Mouse (Mus musculus) megakaryocyte progenitor cell, adult 5-6 weeks (primary cell): Measurements from ENCODE around the gene Arhgef10l. TPM values are rescaled to one million over a fixed set of nuclear protein-coding genes. Genes with fewer than 3 reads are reported as not detected.

Source experiments
- ATAC-seq: replicated peaks from 2 replicates; pipeline ENCODE4 v1.8.0; 2016; ENCODE audit warnings: mild to moderate bottlenecking, moderate TSS enrichment, inconsistent platforms; ENCODE audit not compliant: poor library complexity
- total RNA-seq, 2 experiments: library from RNA; stranded (forward) in 1 of 2; stranded (reverse) in 1 of 2; fragments of 157-497, 149-512 nt in 1 of 2; fragments of 200-1000 nt in 1 of 2; gene quantifications; 2 replicates each; pipeline versions ENCODE4 v1.2.3 to v1.2.4; 2015 to 2017

The Arhgef10l gene
- total RNA-seq, 2 experiments from 2014 or later, result 1.1 to 8.5 TPM

GRCm38 (mm10) chr4:140636312-140636996 lies 29.4 kb downstream of the Arhgef10l start:
- no peak for ATAC-seq

- no peak for ATAC-seq
These were observed 30.9 kb downstream of the Arhgef10l start for GRCm38 (mm10) chr4:140634861-140635388.

GRCm38 (mm10) chr4:140631276-140631849 lies 34.4 kb downstream of the Arhgef10l start:
- peak; percentile 47; the same call in 1 of the 2 replicates for ATAC-seq

GRCm38 (mm10) chr4:140630651-140631241 lies 35.1 kb downstream of the Arhgef10l start:
- ATAC-seq, result no peak

GRCm38 (mm10) chr4:140630136-140630535 lies 35.7 kb downstream of the Arhgef10l start:
- no peak for ATAC-seq

GRCm38 (mm10) chr4:140628971-140629370 lies 36.8 kb downstream of the Arhgef10l start:
- ATAC-seq, result no peak

GRCm38 (mm10) chr4:140628412-140628943 lies 37.3 kb downstream of the Arhgef10l start:
- ATAC-seq, result no peak

GRCm38 (mm10) chr4:140625651-140626525 lies 39.9 kb downstream of the Arhgef10l start:
- ATAC-seq, result no peak

- ATAC-seq, result 0 out of 2 replicates have a peak, but pooled peaks have one; percentile 27
These were observed 41.2 kb downstream of the Arhgef10l start for GRCm38 (mm10) chr4:140624468-140625176.

- ATAC-seq, result no peak
These were observed 41.7 kb downstream of the Arhgef10l start for GRCm38 (mm10) chr4:140624087-140624467.

- 0 out of 2 replicates have a peak, but pooled peaks have one; percentile 23 for ATAC-seq
These were observed 43.0 kb downstream of the Arhgef10l start for GRCm38 (mm10) chr4:140622819-140623218.

- ATAC-seq, result no peak
These were observed 45.3 kb downstream of the Arhgef10l start for GRCm38 (mm10) chr4:140620496-140620895.

- 0 out of 2 replicates have a peak, but pooled peaks have one; percentile 23 for ATAC-seq
These were observed 48.1 kb downstream of the Arhgef10l start for GRCm38 (mm10) chr4:140617391-140618385.

- no peak for ATAC-seq
These were observed 48.9 kb downstream of the Arhgef10l start for GRCm38 (mm10) chr4:140616894-140617293.

GRCm38 (mm10) chr4:140616196-140616595 lies 49.6 kb downstream of the Arhgef10l start:
- ATAC-seq, result no peak

- peak; percentile 26; the same call in 1 of the 2 replicates for ATAC-seq
These were observed 50.0 kb downstream of the Arhgef10l start for GRCm38 (mm10) chr4:140615771-140616170.

- ATAC-seq, result no peak
These were observed 51.3 kb downstream of the Arhgef10l start for GRCm38 (mm10) chr4:140614553-140614952.

GRCm38 (mm10) chr4:140614145-140614544 lies 51.7 kb downstream of the Arhgef10l start:
- no peak for ATAC-seq
